Mouse (Mus musculus) ovary, postnatal 36 days (tissue): ENCODE results near the gene 1810062G17Rik.

ENCODE experiments used
- DNase-seq: peaks from one replicate; pipeline ENCODE4 v3.0.0; 2022; ENCODE audit warnings: low spot score, mixed read lengths

The 1810062G17Rik gene

GRCm38 (mm10) chr3:36476261-36477155 lies 771 bp downstream of the 1810062G17Rik start:
- no peak for DNase-seq

- DNase-seq, result no peak
Observed at GRCm38 (mm10) chr3:36478776-36479175, 3.0 kb downstream of the 1810062G17Rik start.

- DNase-seq, result no peak
Observed at GRCm38 (mm10) chr3:36480486-36480885, 4.7 kb downstream of the 1810062G17Rik start.

- peak; percentile 48 for DNase-seq
Observed at GRCm38 (mm10) chr3:36481776-36482193, 6.0 kb downstream of the 1810062G17Rik start.

GRCm38 (mm10) chr3:36482940-36483339 lies 7.2 kb downstream of the 1810062G17Rik start:
- no peak for DNase-seq

GRCm38 (mm10) chr3:36484292-36484691 lies 8.6 kb downstream of the 1810062G17Rik start:
- DNase-seq, result no peak

- no peak for DNase-seq
Observed at GRCm38 (mm10) chr3:36486176-36486575, 10.4 kb downstream of the 1810062G17Rik start.

- DNase-seq, result no peak
Observed at GRCm38 (mm10) chr3:36486881-36487280, 11.1 kb downstream of the 1810062G17Rik start.

- DNase-seq, result no peak
Observed at GRCm38 (mm10) chr3:36488367-36488766, 12.6 kb downstream of the 1810062G17Rik start.

GRCm38 (mm10) chr3:36488899-36489589 lies 13.3 kb downstream of the 1810062G17Rik start:
- DNase-seq, result no peak

- DNase-seq, result no peak
Observed at GRCm38 (mm10) chr3:36489590-36489910, 13.8 kb downstream of the 1810062G17Rik start.

GRCm38 (mm10) chr3:36491535-36491934 lies 15.8 kb downstream of the 1810062G17Rik start:
- no peak for DNase-seq

- DNase-seq, result no peak
Observed at GRCm38 (mm10) chr3:36492716-36493391, 17.1 kb downstream of the 1810062G17Rik start.

GRCm38 (mm10) chr3:36493641-36494283 lies 18.0 kb downstream of the 1810062G17Rik start:
- DNase-seq, result no peak

- no peak for DNase-seq
Observed at GRCm38 (mm10) chr3:36494613-36495012, 18.9 kb downstream of the 1810062G17Rik start.

GRCm38 (mm10) chr3:36495436-36495835 lies 19.7 kb downstream of the 1810062G17Rik start:
- peak; percentile 86 for DNase-seq

GRCm38 (mm10) chr3:36496273-36496672 lies 20.5 kb downstream of the 1810062G17Rik start:
- no peak for DNase-seq

- peak; percentile 75 for DNase-seq
Observed at GRCm38 (mm10) chr3:36496746-36497145, 21.0 kb downstream of the 1810062G17Rik start.

- no peak for DNase-seq
Observed at GRCm38 (mm10) chr3:36498224-36498623, 22.5 kb downstream of the 1810062G17Rik start.

GRCm38 (mm10) chr3:36499418-36499817 lies 23.7 kb downstream of the 1810062G17Rik start:
- DNase-seq, result no peak

GRCm38 (mm10) chr3:36500976-36501375 lies 25.2 kb downstream of the 1810062G17Rik start:
- no peak for DNase-seq

- no peak for DNase-seq
Observed at GRCm38 (mm10) chr3:36501546-36501945, 25.8 kb downstream of the 1810062G17Rik start.
